Mouse (Mus musculus) adrenal gland (tissue): ENCODE data around the gene Tsc2.
"Not testable (repeated sequence)": the region's sequence is repeated elsewhere in the genome, so short reads cannot be mapped to it uniquely, and the experiment has no call there.

Source experiments
- intact Hi-C: fragments of 180-260 bp; cut with DNase I; formaldehyde crosslinking; loops from one replicate; pipeline ENCODE4 v1.15.1; 2025
- long read RNA-seq, 2 experiments: library from polyadenylated mRNA; unstranded; transcript quantifications; one replicate each; pipeline ENCODE4 v2.0.0; 2020; ENCODE audit warnings: borderline replicate concordance in 1 of 2; ENCODE audit not compliant: insufficient replicate concordance in 1 of 2

Tsc2 gene
- long read RNA-seq, experiment 1, full-length matches to known transcripts: 2 of 20 reads
- long read RNA-seq, experiment 1, partial matches to known transcripts: 12 of 20 reads
- long read RNA-seq, experiment 1, other reads (novel, unspliced or antisense): 6 of 20 reads
- long read RNA-seq, experiment 2, full-length matches to known transcripts: 4 of 11 reads
- long read RNA-seq, experiment 2, partial matches to known transcripts: 5 of 11 reads
- long read RNA-seq, experiment 2, other reads (novel, unspliced or antisense): 2 of 11 reads

DNA sequence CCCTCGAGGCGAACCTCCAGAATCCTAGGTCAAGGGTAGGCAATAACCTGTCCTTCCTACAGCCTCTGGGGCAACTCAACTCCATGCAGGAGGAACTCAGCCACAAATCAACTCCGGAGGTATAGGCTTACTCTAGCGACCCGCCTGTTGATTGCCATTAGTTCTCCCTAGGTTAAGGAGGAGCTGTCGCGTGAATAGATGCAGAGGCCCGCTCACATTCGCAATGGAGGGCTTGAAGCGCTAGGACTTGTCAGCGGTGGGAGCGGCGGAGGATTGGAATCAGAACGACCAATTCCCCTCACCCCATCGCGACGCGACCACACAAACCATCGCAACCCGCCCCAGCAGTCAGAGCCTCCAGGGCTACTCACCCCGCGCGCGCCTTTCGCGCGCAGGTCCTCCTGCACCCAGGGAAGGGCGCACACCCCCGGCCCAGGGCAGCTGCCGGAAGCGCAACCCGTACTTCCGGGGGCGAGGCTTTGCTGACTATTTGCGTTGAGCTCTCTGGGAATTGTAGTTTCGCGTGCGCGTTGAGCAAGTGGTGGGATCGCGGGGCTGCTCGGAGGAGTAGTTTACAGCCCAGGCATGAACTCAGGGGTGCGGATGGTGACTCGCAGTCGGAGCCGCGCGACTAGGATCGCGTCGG lies at the start of gene Tsc2, which contains the start of gene Nthl1:
TSS of gene Tsc2 (minus strand) at position 464 of the 646 bp plus-strand sequence.
TSS of gene Nthl1 (plus strand) at position 514 of the 646 bp plus-strand sequence.
- intact Hi-C loops: no loop called here

- intact Hi-C loops: no loop called here
Measured at GRCm38 (mm10) chr17:24677500-24678080, 45.2 kb upstream of the Tsc2 start.

DNA sequence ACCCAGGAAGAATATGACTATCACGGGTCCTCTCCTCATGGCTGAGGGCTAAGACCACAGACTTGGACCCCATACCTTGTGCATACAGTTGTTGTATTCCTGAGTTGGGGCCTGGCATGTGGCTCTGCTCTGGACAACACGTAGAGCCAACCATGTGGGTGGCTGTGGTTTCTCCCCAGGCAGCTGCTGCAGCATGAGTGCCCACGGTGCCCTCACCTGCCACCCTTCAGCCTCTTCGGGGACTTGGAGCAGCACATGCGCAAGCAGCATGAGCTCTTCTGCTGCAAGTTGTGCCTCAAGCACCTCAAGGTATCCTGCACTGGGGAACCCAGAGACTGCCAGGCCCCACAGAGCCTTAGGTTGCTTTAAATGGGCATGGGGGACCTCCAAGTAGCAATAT lies 44.4 kb upstream of the Tsc2 start:
- intact Hi-C loops: no loop called here

GRCm38 (mm10) chr17:24676187-24676586 lies 43.8 kb upstream of the Tsc2 start:
- intact Hi-C loops: no loop called here

DNA sequence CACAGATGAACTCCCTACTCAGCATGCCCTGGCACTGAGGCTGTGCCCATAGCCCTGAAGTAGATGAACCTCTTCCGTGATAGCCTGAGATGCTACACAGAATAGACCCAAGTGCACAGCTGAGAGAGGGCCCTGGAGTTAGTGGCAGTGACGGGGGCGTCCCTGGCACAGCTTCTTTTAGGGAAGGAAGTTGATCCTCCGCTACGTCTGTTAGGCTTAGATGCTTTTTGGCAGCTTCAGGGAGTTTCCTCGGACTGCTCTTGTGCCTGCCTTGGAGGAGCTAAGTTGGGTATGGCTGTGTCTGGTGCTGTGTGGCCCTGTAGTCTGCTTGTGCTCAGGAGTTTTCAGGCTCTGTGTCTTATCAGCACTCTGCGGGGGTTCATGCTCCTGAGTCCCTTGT lies 41.8 kb upstream of the Tsc2 start:
- intact Hi-C loops: no loop called here

DNA sequence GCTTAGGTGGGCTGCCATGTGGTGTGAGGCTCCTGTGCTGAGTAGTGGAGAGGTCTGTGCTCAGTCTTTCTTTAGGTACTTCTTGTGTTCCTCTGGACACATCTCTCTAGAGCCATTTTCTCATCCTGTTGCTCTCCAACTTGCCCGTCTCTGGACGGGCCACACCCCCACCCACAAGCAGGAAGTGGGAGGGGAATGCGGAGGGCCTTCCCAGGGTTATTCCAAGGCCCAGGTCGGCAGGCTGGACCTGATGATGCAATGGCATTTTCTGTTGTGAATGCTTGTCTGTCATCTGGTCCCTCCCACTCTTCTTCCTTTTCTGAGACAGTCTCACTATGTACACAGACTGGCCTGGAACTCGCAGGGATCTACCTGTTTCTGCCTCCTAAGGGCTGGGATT lies 39.7 kb upstream of the Tsc2 start:
- intact Hi-C loops: no loop called here

- intact Hi-C loops: no loop called here
Measured at GRCm38 (mm10) chr17:24671346-24671745, 38.9 kb upstream of the Tsc2 start.

GRCm38 (mm10) chr17:24670246-24670844 lies 37.9 kb upstream of the Tsc2 start:
- intact Hi-C loops: no loop called here

DNA sequence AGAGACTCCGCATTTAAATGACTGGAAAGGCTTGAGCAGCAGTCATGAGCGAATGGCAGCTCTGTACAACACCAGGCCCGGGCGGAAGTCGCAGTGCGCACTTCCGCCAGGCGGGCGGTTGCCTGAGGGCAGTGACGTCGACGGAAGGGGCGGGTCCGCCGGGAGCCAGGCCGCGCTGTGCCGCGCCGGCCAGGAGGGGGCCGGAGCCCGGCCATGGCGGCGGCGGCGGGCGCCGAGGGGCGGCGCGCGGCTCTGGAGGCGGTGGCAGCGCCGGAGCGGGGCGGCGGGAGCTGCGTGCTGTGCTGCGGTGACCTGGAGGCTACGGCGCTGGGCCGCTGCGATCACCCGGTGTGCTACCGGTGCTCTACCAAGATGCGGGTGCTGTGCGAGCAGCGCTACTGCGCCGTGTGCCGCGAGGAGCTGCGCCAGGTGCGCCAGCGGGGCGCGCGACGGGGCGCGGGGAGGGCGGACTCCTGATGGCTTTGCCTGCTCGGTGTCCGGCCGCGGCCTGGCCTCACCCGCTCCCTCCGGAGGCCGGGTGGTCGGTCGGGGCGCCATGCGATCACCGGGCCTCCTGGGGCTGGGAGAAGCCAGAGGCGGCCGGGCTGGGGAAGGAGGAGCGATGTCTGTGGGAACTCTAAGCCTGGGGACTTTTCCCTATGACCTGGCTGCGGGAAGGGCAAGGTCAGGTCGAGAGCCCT lies 37.3 kb upstream of the Tsc2 start, which contains the start of gene Zfp598:
TSS of gene Zfp598 (plus strand) at position 143 of the 701 bp plus-strand sequence.
- intact Hi-C loops: no loop called here

DNA sequence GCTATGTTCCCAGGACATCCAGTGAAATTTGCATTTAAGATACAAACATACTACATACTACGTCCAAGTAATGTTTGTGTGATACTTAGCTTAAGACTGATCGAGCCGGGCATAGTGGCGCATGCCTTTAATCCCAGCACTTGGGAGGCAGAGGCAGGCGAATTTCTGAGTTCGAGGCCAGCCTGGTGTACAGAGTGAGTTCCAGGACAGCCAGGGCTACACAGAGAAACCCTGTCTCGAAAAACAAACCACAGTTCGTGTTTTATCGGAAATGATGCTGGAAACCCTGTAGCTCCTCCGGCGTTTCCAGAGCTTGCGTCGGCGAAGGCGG lies 36.7 kb upstream of the Tsc2 start:
- intact Hi-C loops: not testable (repeated sequence)

DNA sequence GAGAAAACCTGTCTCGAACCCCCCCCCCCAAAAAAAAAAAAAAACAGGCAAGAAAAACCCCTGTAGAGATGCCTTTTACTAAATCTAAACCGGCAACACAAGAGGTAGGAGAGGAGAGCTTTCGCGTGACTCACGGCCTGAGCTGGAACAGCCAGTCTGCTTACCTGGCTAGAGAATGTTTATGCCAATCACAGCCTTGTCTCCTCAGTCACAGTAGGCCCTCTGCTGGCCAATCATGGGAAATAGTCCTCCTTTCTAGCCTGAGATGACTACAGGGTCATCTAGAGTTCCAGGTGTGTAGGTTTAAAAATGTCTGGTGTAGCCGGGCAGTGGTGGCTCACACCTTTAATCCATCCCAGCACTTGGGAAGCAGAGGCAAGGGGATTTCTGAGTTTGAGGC lies 35.0 kb upstream of the Tsc2 start:
- intact Hi-C loops: no loop called here

DNA sequence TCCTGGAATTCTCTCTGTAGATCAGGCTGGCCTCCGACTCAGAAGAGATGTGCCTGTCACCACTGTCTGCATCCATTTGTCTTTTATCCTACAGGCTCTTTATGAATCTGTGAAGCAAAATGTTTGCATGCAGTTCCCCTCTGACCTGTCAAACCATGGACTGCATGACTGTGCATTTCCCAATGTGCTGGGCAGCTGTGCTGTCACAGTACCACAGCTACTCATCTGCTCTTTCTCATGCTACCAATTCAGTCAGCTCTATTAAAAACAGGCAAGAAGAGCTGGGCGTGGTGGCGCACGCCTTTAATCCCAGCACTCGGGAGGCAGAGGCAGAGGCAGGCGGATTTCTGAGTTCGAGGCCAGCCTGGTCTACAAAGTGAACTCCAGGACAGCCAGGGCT lies 34.6 kb upstream of the Tsc2 start:
- intact Hi-C loops: not testable (repeated sequence)

DNA sequence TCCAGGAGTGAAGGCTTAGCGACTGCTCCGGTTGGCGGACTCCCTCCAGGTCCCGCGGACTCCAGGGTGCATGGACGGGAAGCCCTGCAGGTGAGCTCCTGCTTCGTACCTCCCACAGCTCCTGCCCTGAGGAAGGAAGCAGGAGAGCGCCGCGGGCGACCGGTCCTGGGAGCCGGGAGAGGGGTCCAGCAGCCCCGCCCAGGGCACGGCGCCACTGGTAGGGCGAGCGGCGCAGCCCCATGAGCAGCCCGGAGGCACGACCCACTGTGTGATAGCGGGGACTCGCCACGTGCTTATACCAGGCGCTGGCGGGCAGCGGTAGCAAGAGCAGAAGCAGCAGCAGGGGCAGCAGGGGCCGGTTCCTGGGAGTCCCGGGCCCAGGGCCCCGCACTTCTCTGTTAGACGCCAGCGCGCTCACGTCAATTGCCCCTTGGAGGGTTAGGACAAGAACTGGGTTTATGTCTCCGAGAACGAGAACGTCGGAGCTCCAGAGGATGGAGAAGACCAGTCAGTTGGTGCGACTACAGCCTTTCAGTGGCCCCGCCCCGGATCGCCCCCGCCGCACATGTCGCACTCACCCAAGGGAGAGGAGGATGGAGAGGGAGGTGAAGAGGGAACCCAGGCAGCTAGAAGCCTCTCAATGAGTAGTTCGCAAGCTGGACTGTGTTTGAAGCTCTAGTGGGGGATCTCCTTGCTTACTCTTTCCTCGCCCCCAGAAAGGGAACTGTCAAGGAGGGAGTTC lies 25.8 kb upstream of the Tsc2 start, which contains the start of gene Npw:
TSS of gene Npw (minus strand) at position 441 of the 742 bp plus-strand sequence.
- intact Hi-C loops: no loop called here

GRCm38 (mm10) chr17:24654969-24655368 lies 22.5 kb upstream of the Tsc2 start:
- intact Hi-C loops: loop anchor here (5.0 kb wide), 1 partner anchor 103 kb away; no protein-coding TSS in a partner anchor

DNA sequence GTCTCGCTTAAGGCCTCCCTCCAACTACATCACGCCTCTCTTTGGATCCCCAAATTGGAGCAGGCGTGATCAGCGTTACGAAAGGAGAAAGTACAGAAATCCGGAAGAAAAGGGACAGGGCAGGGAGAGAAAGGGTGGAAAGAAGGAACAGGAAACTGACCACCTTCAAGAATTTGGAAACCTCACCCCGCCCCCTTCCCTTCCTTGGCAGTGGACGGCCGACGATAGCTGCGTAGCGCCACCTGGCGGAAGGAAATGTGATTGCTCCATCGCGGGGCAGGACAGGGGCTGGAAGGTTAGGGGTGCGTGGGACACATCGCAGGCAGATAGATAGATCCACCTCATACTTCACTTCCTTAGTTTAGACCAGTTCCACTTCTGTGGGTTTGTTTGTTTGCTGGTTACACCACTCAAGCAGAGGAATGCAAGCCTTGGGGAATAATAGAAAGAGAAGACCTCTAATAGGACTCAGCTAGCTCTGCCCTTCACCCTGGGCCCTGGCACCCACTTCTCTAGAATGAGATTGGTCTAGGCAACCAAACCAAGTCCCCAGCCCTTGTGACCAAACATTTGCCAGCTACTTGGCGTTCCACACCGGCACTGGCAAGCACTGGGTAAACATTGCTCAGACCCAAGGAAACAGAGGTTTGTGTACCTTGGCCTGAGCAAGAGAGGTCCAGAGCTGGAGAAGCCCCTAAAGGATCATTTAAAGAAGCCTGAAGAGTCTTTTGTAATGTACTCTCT lies 21.7 kb upstream of the Tsc2 start:
- intact Hi-C loops: loop anchor here (5.0 kb wide), 1 partner anchor 102 kb away; no protein-coding TSS in a partner anchor

- intact Hi-C loops: loop anchor here (5.0 kb wide), 1 partner anchor 100 kb away; no protein-coding TSS in a partner anchor
Measured at GRCm38 (mm10) chr17:24651835-24652234, 19.4 kb upstream of the Tsc2 start.

GRCm38 (mm10) chr17:24650766-24651165 lies 18.3 kb upstream of the Tsc2 start:
- intact Hi-C loops: loop anchor here (5.0 kb wide), 1 partner anchor 98 kb away; no protein-coding TSS in a partner anchor

- intact Hi-C loops: loop anchor here (5.0 kb wide), 1 partner anchor 98 kb away; no protein-coding TSS in a partner anchor
Measured at GRCm38 (mm10) chr17:24650070-24650616, 17.7 kb upstream of the Tsc2 start, which contains the start of gene Slc9a3r2. TSS of gene Slc9a3r2 (minus strand) at chr17:24650327.

DNA sequence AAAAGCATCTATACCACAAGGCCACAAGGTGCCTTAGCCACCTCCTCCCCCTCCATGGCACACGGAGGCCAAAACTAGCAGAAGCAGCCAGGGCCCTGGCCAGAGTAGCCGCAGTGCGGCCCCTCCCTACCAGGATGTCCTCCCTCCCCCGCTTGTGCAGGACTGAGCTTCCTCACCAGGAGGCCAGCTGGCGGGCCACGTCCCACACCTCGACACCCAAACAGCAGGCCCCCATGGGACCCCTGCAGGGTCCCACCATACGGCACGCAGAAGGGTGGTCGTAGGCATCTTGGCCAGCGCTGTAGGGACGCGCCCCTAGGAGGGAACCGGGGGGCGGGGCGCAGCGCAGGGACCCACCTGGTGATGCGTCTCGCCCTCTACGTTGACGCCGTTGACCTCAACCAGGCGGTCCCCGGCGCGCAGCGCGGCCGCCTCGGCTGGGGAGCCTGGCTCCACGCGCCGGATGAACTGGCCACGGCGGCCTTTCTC lies 17.2 kb upstream of the Tsc2 start:
- intact Hi-C loops: loop anchor here (5.0 kb wide), 1 partner anchor 97 kb away; no protein-coding TSS in a partner anchor
